Mouse (Mus musculus): ENCODE measurements around the gene Lgr5. TPM values are rescaled to one million over a fixed set of nuclear protein-coding genes. Genes with fewer than 3 reads are reported as not detected.

Lgr5 gene
- total and polyA plus RNA-seq, 3 experiments = 0.11 TPM; not detected in 2

DNA sequence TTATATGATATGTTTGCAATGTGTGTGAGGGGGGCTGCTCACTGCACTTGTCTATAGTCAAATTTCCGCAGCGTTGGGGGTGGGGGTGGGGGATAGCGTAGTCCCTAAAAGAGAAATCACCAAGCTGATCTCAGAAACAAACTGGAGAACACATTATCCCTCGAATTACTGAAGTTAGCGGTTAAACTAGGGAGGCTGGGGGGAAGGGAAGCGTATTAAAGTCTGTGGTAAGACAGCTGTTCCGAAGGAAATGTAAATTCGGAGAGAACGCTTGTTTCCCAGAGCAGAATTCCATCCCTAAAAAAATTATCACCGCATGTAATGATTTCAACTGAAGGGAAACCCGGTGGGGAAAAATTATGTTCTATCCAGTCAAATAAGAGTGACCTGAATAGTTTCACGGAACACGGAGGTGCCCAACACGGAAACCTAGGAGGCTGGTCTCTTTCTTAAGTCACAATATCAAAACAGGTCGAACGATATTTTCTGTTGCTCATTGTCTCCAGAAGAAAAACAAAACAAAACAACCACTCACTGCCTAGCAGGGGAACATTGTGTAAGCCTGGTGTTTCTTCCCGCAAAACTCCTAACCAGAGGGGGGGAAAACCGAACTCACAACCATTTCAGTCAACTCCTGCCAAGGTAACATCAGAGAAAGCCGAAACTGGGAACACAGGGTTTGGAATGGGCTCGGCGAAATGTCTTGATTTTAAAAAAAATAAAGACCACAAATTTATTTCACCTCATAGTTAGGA is 1.9 kb downstream of the Lgr5 start:
- no peak for DNase-seq (ENCODE audit: low spot score)
- no peaks in the 10 kb centered on the region for H3K4me1 ChIP-seq (ENCODE audit: insufficient read depth, low read depth, low read length)
- no peak overlapping the region for H3K4me3 ChIP-seq (ENCODE audit: low read depth, low read length)
- ATAC-seq (ENCODE audit: extremely low read depth, insufficient number of reproducible peaks, low FRiP score, poor library complexity, severe bottlenecking) = no peak
- no peaks in the 10 kb centered on the region for H3K36me3 ChIP-seq (replicated peaks)
- TF ChIP-seq CTCF (IDR thresholded peaks at IDR 0.05; ENCODE audit: low read depth, low read length) (no peak), POLR2AphosphoS5 (IDR thresholded peaks at IDR 0.05; ENCODE audit: insufficient replicate concordance, low read depth, low read length) (no peak), GATA2 (IDR thresholded peaks at IDR 0.05; ENCODE audit: borderline replicate concordance, low read depth, low read length) (no peak), TAL1 (conservative IDR thresholded peaks at IDR 0.05; ENCODE audit: low read depth, low read length) (no peak), GATA1 (IDR thresholded peaks at IDR 0.05; ENCODE audit: borderline replicate concordance, low read length) (no peak)
- no peaks in the 10 kb centered on the region for H3K27me3 ChIP-seq (ENCODE audit: insufficient read depth, low read length)
- peaks cover 50% of the 10 kb centered on the region for H3K9me3 ChIP-seq (replicated peaks)

DNA sequence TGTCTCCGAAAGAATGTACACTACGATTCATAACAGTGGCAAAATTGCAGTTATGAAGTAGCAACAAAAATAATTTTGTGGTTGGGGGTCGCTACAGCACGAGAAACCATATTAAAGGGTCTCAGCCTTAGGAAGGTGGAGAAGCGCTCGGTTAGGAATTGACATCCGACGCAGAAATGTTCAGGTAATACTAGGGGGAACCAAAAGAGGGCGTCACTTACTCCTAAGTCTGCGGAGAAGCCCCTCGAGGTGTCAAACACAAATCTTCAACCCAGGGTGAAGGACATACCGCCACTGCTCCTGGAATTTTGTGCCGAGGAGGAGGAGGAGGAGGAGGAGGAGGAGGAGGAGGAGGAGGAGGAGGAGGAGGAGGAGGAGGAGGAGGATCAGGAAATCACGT is 2.9 kb downstream of the Lgr5 start:
- Histone ChIP-seq H3K4me1 (ENCODE audit: insufficient read depth, low read depth, low read length) (no peaks in the 10 kb centered on the region), H3K4me3 (ENCODE audit: low read depth, low read length) (no peak overlapping the region), H3K27me3 (ENCODE audit: insufficient read depth, low read length) (no peaks in the 10 kb centered on the region), H3K9me3 (replicated peaks) (peaks cover 52% of the 10 kb centered on the region), H3K36me3 (replicated peaks) (no peaks in the 10 kb centered on the region)
- no peak for TF ChIP-seq POLR2AphosphoS5 (IDR thresholded peaks at IDR 0.05; ENCODE audit: insufficient replicate concordance, low read depth, low read length)
- no peak for TF ChIP-seq CTCF (IDR thresholded peaks at IDR 0.05; ENCODE audit: low read depth, low read length)
- TF ChIP-seq TAL1 (conservative IDR thresholded peaks at IDR 0.05; ENCODE audit: low read depth, low read length) = no peak
- TF ChIP-seq GATA1 (IDR thresholded peaks at IDR 0.05; ENCODE audit: borderline replicate concordance, low read length) = no peak
- TF ChIP-seq GATA2 (IDR thresholded peaks at IDR 0.05; ENCODE audit: borderline replicate concordance, low read depth, low read length) = no peak
- no peak for DNase-seq (ENCODE audit: low spot score)
- no peak for ATAC-seq (ENCODE audit: extremely low read depth, insufficient number of reproducible peaks, low FRiP score, poor library complexity, severe bottlenecking)

DNA sequence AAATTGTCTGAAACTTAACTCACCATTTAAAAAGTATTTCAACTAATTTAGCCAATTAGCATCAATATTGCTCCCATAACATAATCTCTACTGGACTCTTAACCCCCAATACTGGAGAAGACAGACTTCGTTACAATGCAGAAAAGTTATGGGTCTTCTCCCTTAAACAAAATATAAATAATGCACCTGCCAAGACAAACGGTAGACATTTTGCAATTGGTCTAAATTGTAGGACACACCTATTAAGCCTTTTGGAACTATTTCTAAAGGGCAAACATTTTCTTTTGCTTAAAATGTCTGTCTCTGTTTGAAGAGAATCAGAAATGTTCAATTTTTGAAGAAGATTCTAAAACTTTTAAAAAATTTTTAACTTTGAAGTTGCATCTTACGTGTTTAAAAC is 4.5 kb downstream of the Lgr5 start:
- Histone ChIP-seq H3K4me1 (ENCODE audit: insufficient read depth, low read depth, low read length) (no peaks in the 10 kb centered on the region), H3K36me3 (replicated peaks) (no peaks in the 10 kb centered on the region), H3K27me3 (ENCODE audit: insufficient read depth, low read length) (no peaks in the 10 kb centered on the region), H3K9me3 (replicated peaks) (peaks cover 52% of the 10 kb centered on the region), H3K4me3 (ENCODE audit: low read depth, low read length) (no peak overlapping the region)
- no peak for DNase-seq (ENCODE audit: low spot score)
- TF ChIP-seq GATA2 (IDR thresholded peaks at IDR 0.05; ENCODE audit: borderline replicate concordance, low read depth, low read length) (no peak), CTCF (IDR thresholded peaks at IDR 0.05; ENCODE audit: low read depth, low read length) (no peak), POLR2AphosphoS5 (IDR thresholded peaks at IDR 0.05; ENCODE audit: insufficient replicate concordance, low read depth, low read length) (no peak), GATA1 (IDR thresholded peaks at IDR 0.05; ENCODE audit: borderline replicate concordance, low read length) (no peak), TAL1 (conservative IDR thresholded peaks at IDR 0.05; ENCODE audit: low read depth, low read length) (no peak)
- ATAC-seq (ENCODE audit: extremely low read depth, insufficient number of reproducible peaks, low FRiP score, poor library complexity, severe bottlenecking) = no peak

DNA sequence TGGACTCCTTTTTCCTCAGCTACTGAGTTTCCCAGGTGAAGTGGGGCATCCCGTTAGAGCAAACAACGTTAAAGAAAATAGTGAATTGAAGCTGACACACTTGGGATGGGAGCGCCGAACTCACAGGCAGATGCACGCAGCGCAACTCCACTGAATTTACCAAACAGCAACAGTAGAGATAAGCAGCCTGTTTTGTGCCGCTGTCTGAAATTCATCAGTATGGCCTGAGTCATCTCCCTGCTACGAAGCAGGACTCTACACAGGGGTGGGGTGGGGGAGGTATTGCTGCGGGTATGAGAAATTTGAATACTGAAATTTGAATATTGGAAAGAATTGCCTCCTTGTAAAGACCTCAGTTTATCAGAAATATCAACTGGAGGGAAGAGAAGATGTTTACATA is 5.6 kb downstream of the Lgr5 start:
- no peaks in the 10 kb centered on the region for H3K36me3 ChIP-seq (replicated peaks)
- TF ChIP-seq TAL1 (conservative IDR thresholded peaks at IDR 0.05; ENCODE audit: low read depth, low read length) (no peak), GATA2 (IDR thresholded peaks at IDR 0.05; ENCODE audit: borderline replicate concordance, low read depth, low read length) (no peak), POLR2AphosphoS5 (IDR thresholded peaks at IDR 0.05; ENCODE audit: insufficient replicate concordance, low read depth, low read length) (no peak), GATA1 (IDR thresholded peaks at IDR 0.05; ENCODE audit: borderline replicate concordance, low read length) (no peak), CTCF (IDR thresholded peaks at IDR 0.05; ENCODE audit: low read depth, low read length) (no peak)
- no peak for DNase-seq (ENCODE audit: low spot score)
- ATAC-seq (ENCODE audit: extremely low read depth, insufficient number of reproducible peaks, low FRiP score, poor library complexity, severe bottlenecking) = no peak
- H3K4me3 ChIP-seq (ENCODE audit: low read depth, low read length) = no peak overlapping the region
- no peaks in the 10 kb centered on the region for H3K4me1 ChIP-seq (ENCODE audit: insufficient read depth, low read depth, low read length)
- H3K27me3 ChIP-seq (ENCODE audit: insufficient read depth, low read length) = no peaks in the 10 kb centered on the region
- H3K9me3 ChIP-seq (replicated peaks) = peaks cover 44% of the 10 kb centered on the region

DNA sequence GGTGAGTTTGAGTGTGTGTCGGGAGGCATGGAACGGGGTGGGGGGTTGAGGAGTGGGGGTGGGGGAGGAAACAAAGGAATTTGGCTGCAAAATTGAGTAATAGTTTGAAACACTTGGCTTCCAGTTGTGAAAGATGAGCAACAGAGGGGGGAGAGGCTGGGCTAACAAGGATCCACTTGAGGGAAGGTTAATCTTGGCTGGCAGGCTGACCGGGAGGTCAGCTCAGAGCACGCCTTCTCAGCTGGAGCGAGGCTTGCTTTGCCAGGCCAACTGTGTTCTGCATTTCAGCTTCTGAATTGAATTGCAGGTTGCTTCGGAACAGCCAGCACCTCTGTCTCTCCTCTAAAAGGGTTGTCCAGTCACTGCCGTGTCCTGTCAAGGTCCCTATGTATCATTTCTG is 8.1 kb downstream of the Lgr5 start:
- no peak overlapping the region for H3K4me3 ChIP-seq (ENCODE audit: low read depth, low read length)
- H3K4me1 ChIP-seq (ENCODE audit: insufficient read depth, low read depth, low read length) = no peaks in the 10 kb centered on the region
- no peaks in the 10 kb centered on the region for H3K27me3 ChIP-seq (ENCODE audit: insufficient read depth, low read length)
- peaks cover 36% of the 10 kb centered on the region for H3K9me3 ChIP-seq (replicated peaks)
- ATAC-seq (ENCODE audit: extremely low read depth, insufficient number of reproducible peaks, low FRiP score, poor library complexity, severe bottlenecking) = no peak
- no peaks in the 10 kb centered on the region for H3K36me3 ChIP-seq (replicated peaks)
- DNase-seq (ENCODE audit: low spot score) = no peak
- no peak for TF ChIP-seq GATA1 (IDR thresholded peaks at IDR 0.05; ENCODE audit: borderline replicate concordance, low read length)
- TF ChIP-seq TAL1 (conservative IDR thresholded peaks at IDR 0.05; ENCODE audit: low read depth, low read length) = no peak
- TF ChIP-seq CTCF (IDR thresholded peaks at IDR 0.05; ENCODE audit: low read depth, low read length) = no peak
- no peak for TF ChIP-seq GATA2 (IDR thresholded peaks at IDR 0.05; ENCODE audit: borderline replicate concordance, low read depth, low read length)
- no peak for TF ChIP-seq POLR2AphosphoS5 (IDR thresholded peaks at IDR 0.05; ENCODE audit: insufficient replicate concordance, low read depth, low read length)

GRCm38 (mm10) chr10:115579076-115579475 is 8.5 kb downstream of the Lgr5 start:
- Histone ChIP-seq H3K9me3 (replicated peaks) (peaks cover 39% of the 10 kb centered on the region), H3K4me1 (ENCODE audit: insufficient read depth, low read depth, low read length) (no peaks in the 10 kb centered on the region), H3K36me3 (replicated peaks) (no peaks in the 10 kb centered on the region), H3K27me3 (ENCODE audit: insufficient read depth, low read length) (no peaks in the 10 kb centered on the region), H3K4me3 (ENCODE audit: low read depth, low read length) (no peak overlapping the region)
- TF ChIP-seq GATA1 (IDR thresholded peaks at IDR 0.05; ENCODE audit: borderline replicate concordance, low read length) = no peak
- TF ChIP-seq POLR2AphosphoS5 (IDR thresholded peaks at IDR 0.05; ENCODE audit: insufficient replicate concordance, low read depth, low read length) = no peak
- no peak for TF ChIP-seq CTCF (IDR thresholded peaks at IDR 0.05; ENCODE audit: low read depth, low read length)
- TF ChIP-seq GATA2 (IDR thresholded peaks at IDR 0.05; ENCODE audit: borderline replicate concordance, low read depth, low read length) = no peak
- TF ChIP-seq TAL1 (conservative IDR thresholded peaks at IDR 0.05; ENCODE audit: low read depth, low read length) = no peak
- no peak for ATAC-seq (ENCODE audit: extremely low read depth, insufficient number of reproducible peaks, low FRiP score, poor library complexity, severe bottlenecking)
- no peak for DNase-seq (ENCODE audit: low spot score)
